Mouse (Mus musculus) neutrophil, adult 5-6 weeks (primary cell): ENCODE data around the gene Ap2b1. TPM values are rescaled to one million over a fixed set of nuclear protein-coding genes. Genes with fewer than 3 reads are reported as not detected.

Experiments
- total RNA-seq: library from RNA; stranded (forward); fragments of 200-1000 nt; gene quantifications from 2 replicates; pipeline ENCODE4 v1.2.3, GENCODE M21; 2017

Gene Ap2b1
- total RNA-seq, 1 experiment from 2014 or later = 77.4 TPM

Other genes with a start within 250 kb of the Ap2b1 start
- gene Slfn2, start 233.9 kb upstream of the Ap2b1 start, total RNA-seq = 1,322 and 1,334 TPM in 2 replicates
- 691 and 728 TPM in 2 replicates for gene Slfn1, start 182.2 kb upstream of the Ap2b1 start, total RNA-seq
- gene Slfn4, start 123.8 kb upstream of the Ap2b1 start, total RNA-seq = 903 and 944 TPM in 2 replicates
- 5.3 and 6.6 TPM in 2 replicates for gene Slfn3, start 107.7 kb upstream of the Ap2b1 start, total RNA-seq
- gene Slfn14, start 12.3 kb upstream of the Ap2b1 start, total RNA-seq = 0.37 and 0.93 TPM in 2 replicates
- 6.5 and 7.6 TPM in 2 replicates for gene Pex12, start 3.6 kb downstream of the Ap2b1 start, total RNA-seq
- 0.37 and 1.0 TPM in 2 replicates for gene Rasl10b, start 110.1 kb downstream of the Ap2b1 start, total RNA-seq
- not detected in 2 replicates for gene Gas2l2, start 130.4 kb downstream of the Ap2b1 start, total RNA-seq
- 0.93 and 2.6 TPM in 2 replicates for gene 1700020L24Rik, start 138.7 kb downstream of the Ap2b1 start, total RNA-seq
- gene Mmp28, start 164.0 kb downstream of the Ap2b1 start, total RNA-seq = 0.25 TPM in 1 of 2 replicates, not detected in the other
- 59.3 and 61.3 TPM in 2 replicates for gene Taf15, start 174.1 kb downstream of the Ap2b1 start, total RNA-seq
- gene Heatr9, start 223.2 kb downstream of the Ap2b1 start, total RNA-seq = not detected in 2 replicates
- 14.0 and 15.2 TPM in 2 replicates for gene Ccl5, start 231.5 kb downstream of the Ap2b1 start, total RNA-seq